Mouse (Mus musculus) limb, embryonic 14.5 days (tissue): Measurements from ENCODE around the gene Gm29423. TPM values are rescaled to one million over a fixed set of nuclear protein-coding genes. Genes with fewer than 3 reads are reported as not detected.
"Not testable (repeated sequence)": the region's sequence is repeated elsewhere in the genome, so short reads cannot be mapped to it uniquely, and the experiment has no call there.

Experiments used
- ATAC-seq: fragments of 200-750 bp; cut with Nextera tagmentation; 2 replicates; pipeline ENCODE4 v1.8.0; 2017; ENCODE audit warnings: low read depth, moderate number of reproducible peaks, moderate TSS enrichment; ENCODE audit not compliant: low FRiP score
- DNase-seq: peaks from one replicate; pipeline ENCODE4 v3.0.0-alpha.2; 2015; ENCODE audit warnings: low spot score
- H3K27ac ChIP-seq: fragments of 300-500 bp; sonication (generic); replicated peaks from 2 replicates; pipeline ENCODE4 v1.5.1; 2014; ENCODE audit warnings: low read depth, mild to moderate bottlenecking, low read length, moderate library complexity, mixed read lengths
- H3K27me3 ChIP-seq: fragments of 300-500 bp; sonication (generic); 2 replicates; pipeline ENCODE4 v1.6.1; 2014; ENCODE audit warnings: low read length, mixed read lengths; ENCODE audit not compliant: control insufficient read depth, insufficient read depth
- H3K36me3 ChIP-seq: fragments of 300-500 bp; sonication (generic); 2 replicates; pipeline ENCODE4 v1.6.1; 2014; ENCODE audit warnings: mild to moderate bottlenecking, low read length, moderate library complexity, mixed read lengths; ENCODE audit not compliant: control insufficient read depth, insufficient read depth
- H3K4me1 ChIP-seq: fragments of 300-500 bp; sonication (generic); 2 replicates; pipeline ENCODE4 v1.6.1; 2014; ENCODE audit warnings: antibody characterized with exemption, low read length, mixed read lengths; ENCODE audit not compliant: control insufficient read depth, insufficient read depth
- H3K4me2 ChIP-seq: fragments of 300-500 bp; sonication (generic); replicated peaks from 2 replicates; pipeline ENCODE4 v1.6.1; 2014; ENCODE audit warnings: low read depth, mild to moderate bottlenecking, low read length, moderate library complexity; ENCODE audit not compliant: severe bottlenecking
- H3K4me3 ChIP-seq: fragments of 300-500 bp; sonication (generic); replicated peaks from 2 replicates; pipeline ENCODE4 v1.5.1; 2014; ENCODE audit warnings: low read length
- H3K9ac ChIP-seq: fragments of 300-500 bp; sonication (generic); 2 replicates; pipeline ENCODE4 v1.6.1; 2014; ENCODE audit warnings: mild to moderate bottlenecking, low read depth, low read length, moderate library complexity; ENCODE audit not compliant: severe bottlenecking
- H3K9me3 ChIP-seq: fragments of 300-500 bp; sonication (generic); 2 replicates; pipeline ENCODE4 v1.6.1; 2016; ENCODE audit warnings: low read length; ENCODE audit not compliant: control insufficient read depth
- WGBS: fragments of 180-500 bp; shearing (Covaris S2); extraction: QIAGEN DNeasy Blood & Tissue Kit; methylation state at CpG from one replicate; pipeline ENCODE4 v1.1.7; 2014; 5-methylcytosine and 5-hydroxymethylcytosine counted together
- polyA plus RNA-seq, 2 experiments: library from polyadenylated mRNA; depleted of rRNA in 1 of 2; stranded (reverse) in 1 of 2; unstranded in 1 of 2; fragments of >200 nt; fragmentation: Nextera tagmentation in 1 of 2; extraction: Ambion mirVana in 1 of 2; gene quantifications; 2 replicates each; pipeline versions ENCODE4 v1.2.1 to v1.2.3; 2012 to 2014

Gene Gm29423
- polyA plus RNA-seq (2012; rRNA removed) (not detected in 2 replicates), polyA plus RNA-seq (2014; fragmentation: Nextera tagmentation; extraction: Ambion mirVana) (not detected in 2 replicates)

GRCm38 (mm10) chrY:70303187-70303586 is at the start of gene Gm29423, which contains the start of gene Gm29644:
Gm29423 (minus strand) TSS chrY:70303287.
Gm29644 (minus strand) TSS chrY:70303343.
- not testable (repeated sequence) for H3K4me1 ChIP-seq

GRCm38 (mm10) chrY:70273542-70273941 is 29.5 kb downstream of the Gm29423 start, which contains the start of gene Gm21118:
Gm21118 (minus strand) TSS chrY:70273642.
- not testable (repeated sequence) for H3K4me2 ChIP-seq, H3K4me3 ChIP-seq

More at GRCm38 (mm10) chrY:70303187-70303586, at the start of gene Gm29423, which contains the start of gene Gm29644:
- H3K4me2 ChIP-seq, H3K9me3 ChIP-seq, ATAC-seq, H3K36me3 ChIP-seq, DNase-seq, H3K4me3 ChIP-seq, H3K27ac ChIP-seq, H3K9ac ChIP-seq, H3K27me3 ChIP-seq: not testable (repeated sequence)
- no CpG with 5 or more reads among the region's 2 CpGs for WGBS

More at GRCm38 (mm10) chrY:70273542-70273941, 29.5 kb downstream of the Gm29423 start, which contains the start of gene Gm21118:
- not testable (repeated sequence) for ATAC-seq, H3K27me3 ChIP-seq, H3K9me3 ChIP-seq, H3K27ac ChIP-seq, H3K4me1 ChIP-seq, H3K36me3 ChIP-seq, DNase-seq, H3K9ac ChIP-seq
- no CpG with 5 or more reads among the region's 4 CpGs for WGBS

Other genes with a start within 250 kb of the Gm29423 start
- not detected in 2 replicates for gene Gm21118, start 29.6 kb downstream of the Gm29423 start, polyA plus RNA-seq (2012; rRNA removed)
- gene Gm21118, start 29.6 kb downstream of the Gm29423 start, polyA plus RNA-seq (2014; fragmentation: Nextera tagmentation; extraction: Ambion mirVana) = not detected in 2 replicates
- not detected in 2 replicates for gene Gm29644, start 56 bp upstream of the Gm29423 start, polyA plus RNA-seq (2012; rRNA removed)
- not detected in 2 replicates for gene Gm29644, start 56 bp upstream of the Gm29423 start, polyA plus RNA-seq (2014; fragmentation: Nextera tagmentation; extraction: Ambion mirVana)
- gene Gm20888, start 138.6 kb upstream of the Gm29423 start, polyA plus RNA-seq (2012; rRNA removed) = not detected in 2 replicates
- not detected in 2 replicates for gene Gm20888, start 138.6 kb upstream of the Gm29423 start, polyA plus RNA-seq (2014; fragmentation: Nextera tagmentation; extraction: Ambion mirVana)